Mouse (Mus musculus) c-Kit-positive CD71-positive TER-119-negative erythroid progenitor cells, embryonic 14.5 days (primary cell): ENCODE data around the gene Pam.
A peak's percentile ranks its signal among the peaks of the same experiment; 100 is the strongest.

ENCODE experiments used
- DNase-seq: peaks from one replicate; pipeline ENCODE4 v3.0.0-alpha.2; 2013; ENCODE audit warnings: low read depth

The Pam gene

DNA sequence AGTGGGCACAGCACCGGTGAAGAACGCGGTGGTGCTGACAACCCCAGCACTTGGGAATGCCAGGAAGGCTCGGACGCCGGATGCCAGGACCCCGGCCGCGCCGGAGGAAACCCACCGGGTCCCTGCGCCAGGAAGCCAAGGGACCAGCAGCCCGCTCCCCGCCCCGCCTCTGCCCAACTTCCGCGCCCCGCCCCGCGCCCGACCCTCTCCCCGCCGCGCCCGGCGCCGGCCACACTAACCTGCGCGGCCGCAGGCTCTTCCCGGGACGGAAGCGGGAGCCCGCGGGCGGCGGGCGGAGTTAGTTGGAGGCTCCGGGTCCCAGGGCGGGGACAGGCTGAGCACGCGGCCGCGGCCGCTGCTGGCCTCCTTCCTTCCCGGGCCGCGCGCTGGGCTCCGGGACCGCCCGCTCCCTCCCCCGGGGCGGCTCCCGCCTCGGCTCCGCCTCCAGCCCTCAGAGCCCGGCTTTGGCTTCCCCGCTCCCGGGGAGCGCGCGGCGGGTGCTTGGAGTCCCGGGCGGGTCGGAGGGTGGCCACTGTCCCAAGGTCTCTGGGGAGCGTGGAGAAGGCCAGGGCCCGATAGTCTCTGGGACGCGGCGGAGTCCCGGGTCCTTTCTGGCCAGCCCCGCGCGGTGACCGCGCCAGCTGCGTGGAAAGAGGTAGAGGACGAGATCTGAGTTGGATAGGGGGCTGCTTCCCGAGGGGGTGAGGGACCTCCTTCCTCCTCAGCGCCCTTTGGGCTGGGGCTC, at the start of gene Pam:
Gene Pam (minus strand): TSS at position 401 of the 745 bp plus-strand sequence.
- DNase-seq, result peak; percentile 56

DNA sequence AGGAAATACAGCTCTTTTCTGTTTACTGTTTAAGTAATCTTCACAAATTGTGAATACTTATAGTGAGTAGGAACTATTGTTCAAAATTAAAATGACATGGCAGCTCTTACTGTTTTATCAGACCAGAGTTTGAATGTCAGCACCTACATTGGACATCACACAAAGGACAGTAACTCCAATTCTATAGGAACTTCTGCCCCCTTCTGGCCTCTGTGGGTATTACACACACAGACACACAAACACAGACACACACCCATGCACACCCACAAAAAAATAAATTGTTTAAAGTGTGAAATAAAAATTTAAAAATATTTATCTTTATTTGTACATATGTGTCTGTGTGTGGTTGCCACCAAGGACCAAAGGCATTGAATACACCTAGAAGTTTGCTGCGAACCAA, 49.4 kb upstream of the Pam start:
- DNase-seq, result peak; percentile 7

- no peak for DNase-seq
Observed at GRCm38 (mm10) chr1:98131244-98131643, 35.8 kb upstream of the Pam start.

GRCm38 (mm10) chr1:98129561-98130347, 34.3 kb upstream of the Pam start:
- DNase-seq, result no peak

DNA sequence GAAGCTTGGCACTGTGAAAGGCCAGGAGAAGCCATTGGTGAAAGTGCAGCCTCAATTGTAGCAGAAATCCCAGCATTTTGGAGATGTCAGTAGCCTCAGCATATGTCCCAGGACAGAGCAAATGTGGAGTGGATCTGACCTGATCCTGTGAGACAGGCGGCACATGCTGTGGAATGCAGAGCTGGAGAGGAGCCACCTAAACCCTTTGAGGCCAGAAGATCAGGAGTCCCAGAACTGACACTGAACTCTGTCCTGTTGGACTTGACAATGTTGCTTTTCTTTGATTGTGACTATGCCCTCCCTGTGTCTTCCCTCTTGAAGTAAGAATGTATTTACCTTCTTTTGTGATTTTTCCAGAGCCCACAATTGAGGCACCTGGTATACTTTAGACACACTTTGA, 33.7 kb upstream of the Pam start:
- no peak for DNase-seq

DNA sequence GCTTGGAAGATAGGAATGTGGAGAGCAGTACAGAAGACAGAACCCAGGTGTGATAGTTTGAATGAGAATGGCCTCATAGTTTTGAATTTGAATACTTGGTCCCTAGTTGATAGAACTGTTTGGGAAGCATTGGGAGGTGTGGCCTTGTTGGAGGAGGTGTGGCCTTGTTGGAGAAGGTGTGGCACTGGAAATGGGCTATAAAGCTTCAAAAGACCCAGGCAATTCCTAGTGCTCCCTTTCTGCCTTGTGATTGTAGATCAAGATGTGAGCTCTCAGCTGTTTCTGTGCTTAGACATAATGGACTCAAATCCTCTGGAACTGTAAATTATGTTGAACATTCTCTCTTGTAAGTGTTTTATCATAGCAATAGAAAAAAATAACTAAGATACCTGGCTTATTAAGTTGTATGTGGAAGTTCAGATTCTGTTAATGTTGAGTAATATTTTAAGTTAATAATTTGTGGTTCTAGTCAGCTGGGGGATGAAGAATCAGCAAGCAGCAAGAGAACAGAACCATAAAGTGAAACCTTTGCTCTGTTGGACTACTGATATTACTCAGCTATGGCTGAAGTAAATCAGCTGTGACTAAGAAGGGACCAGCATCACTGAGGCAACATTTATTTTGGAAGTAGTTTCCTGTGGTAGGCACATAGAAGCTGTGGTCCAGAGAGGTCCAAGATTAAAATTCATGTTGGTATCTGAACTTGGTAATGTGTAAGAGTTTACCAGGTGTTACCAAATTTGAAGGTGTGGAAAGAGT, 33.1 kb upstream of the Pam start:
- no peak for DNase-seq

DNA sequence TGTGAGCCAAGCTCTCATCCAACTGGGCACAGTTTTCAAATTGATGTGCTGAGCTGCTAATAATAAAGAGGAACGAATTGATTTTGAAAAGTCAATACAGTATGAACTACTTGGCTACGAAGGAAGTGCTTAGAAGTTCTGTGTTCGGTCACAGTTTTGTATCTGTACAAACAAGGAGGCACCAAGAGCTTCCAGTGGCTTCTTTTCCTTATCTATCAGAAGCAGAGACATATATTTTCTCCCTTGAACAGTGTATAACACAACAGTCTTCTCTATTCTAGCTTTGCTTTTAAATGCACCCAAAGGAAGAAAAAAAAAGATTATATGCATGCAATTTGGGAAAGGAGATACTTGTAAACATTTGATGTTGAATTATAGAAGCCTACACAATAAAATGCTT, 30.8 kb upstream of the Pam start:
- DNase-seq, result peak; percentile 16

- DNase-seq, result no peak
Observed at GRCm38 (mm10) chr1:98124727-98125126, 29.3 kb upstream of the Pam start.

- DNase-seq, result no peak
Observed at GRCm38 (mm10) chr1:98119595-98119994, 24.1 kb upstream of the Pam start.

DNA sequence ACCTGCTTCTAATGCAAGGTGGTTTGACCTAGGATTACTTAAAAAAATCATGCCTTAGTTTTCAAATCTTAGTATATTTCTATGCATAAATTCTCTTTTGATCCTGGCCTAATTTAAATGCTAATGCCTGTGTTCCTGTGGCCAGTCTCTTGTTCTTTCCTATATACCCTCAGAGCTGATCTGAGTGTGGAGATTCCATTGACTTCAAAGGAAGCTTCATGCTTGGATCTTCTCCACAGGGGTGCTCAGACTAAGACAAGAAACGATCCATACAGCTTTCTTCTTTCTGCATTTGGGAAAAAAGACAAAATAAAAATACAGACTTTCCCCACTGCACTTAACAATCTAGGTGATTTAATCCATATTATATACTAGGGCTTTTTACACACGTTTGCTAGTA, 12.2 kb upstream of the Pam start:
- DNase-seq, result no peak

- no peak for DNase-seq
Observed at GRCm38 (mm10) chr1:98099441-98099840, 4.0 kb upstream of the Pam start.

DNA sequence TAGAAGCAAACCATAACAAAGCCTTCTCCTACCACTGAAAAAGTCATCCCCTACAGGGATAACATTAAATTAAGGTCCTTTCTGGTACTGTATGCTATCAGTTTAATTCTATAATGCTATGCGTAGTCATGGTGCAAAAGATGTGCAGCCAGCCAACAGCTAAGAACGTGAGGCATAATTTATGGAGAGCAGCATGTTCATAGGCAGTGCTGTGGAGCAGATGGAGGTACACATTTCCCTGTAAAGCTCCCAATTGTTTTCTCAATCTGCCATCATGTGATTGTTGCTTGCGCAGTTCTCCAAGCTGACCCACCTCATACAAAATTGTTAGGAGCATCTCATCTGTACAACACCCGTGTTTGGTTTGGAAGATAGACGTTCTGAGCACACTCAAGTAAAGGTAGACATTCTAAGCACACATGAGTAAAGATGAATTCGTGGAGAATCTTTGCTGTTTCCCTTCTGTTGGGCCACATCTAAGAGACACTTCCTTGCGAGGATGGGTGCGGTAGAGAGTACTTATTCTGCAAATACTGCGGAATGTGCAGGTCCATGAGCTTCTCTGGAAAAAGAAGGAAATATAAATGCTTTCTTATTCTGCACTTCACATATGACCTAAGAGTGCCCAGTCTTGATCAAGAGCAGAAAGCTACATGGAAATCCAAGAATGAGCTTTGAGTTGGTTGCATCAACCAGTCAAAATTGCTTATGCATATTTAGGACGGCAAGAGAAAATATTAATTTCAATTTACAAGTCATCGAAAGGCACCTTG, 2.7 kb upstream of the Pam start:
- no peak for DNase-seq

- DNase-seq, result no peak
Observed at GRCm38 (mm10) chr1:98096396-98096935, 1.0 kb upstream of the Pam start.

GRCm38 (mm10) chr1:98095991-98096330, 515 bp upstream of the Pam start:
- no peak for DNase-seq

GRCm38 (mm10) chr1:98094811-98095245, 618 bp downstream of the Pam start:
- no peak for DNase-seq

DNA sequence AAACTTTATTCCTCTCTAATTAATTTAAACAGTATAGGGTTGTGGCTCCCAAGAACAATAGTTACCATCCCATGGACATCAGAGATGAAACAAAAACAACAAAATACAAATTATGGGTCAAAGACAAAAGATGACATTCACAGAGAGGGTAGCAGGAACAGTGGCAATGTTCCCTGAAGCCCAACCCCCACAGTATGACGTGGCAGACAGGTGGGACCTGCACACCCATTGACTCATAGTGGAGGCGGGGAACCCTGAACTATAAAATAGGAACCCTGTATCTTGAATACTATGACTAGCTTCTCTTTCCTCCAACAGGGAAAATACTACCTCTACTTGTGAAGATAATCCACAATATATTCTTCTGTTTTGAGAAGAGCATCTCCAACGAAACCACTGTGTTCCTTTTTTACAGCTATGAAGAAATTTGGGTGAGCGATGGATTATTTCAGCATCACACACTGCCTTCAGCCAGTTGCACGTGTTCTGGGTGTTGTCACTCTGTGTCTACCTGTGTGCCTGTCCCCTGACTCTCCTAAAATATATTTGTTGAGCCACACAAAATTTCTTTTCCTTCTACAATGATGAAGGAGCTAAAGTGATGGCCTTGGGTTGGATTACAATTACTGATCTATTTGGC, 6.0 kb downstream of the Pam start:
- no peak for DNase-seq

DNA sequence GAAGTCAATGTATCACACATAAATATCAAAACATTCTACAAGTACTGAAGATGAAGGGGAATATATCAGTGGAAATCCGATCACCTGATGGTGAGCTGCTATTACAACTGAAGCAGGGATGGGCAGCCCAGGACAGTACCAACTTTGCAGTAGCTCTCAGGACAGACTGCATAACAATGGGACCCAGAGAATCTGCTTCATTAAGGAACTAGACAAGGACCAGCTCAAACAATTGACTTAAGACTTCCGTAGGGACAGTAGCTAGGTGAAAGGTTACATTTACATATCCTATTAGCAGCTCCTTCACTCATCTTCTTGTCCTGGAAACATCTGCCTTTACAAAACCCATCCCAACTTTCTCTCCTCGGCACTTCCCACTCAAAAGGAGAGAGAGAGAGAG, 9.0 kb downstream of the Pam start:
- DNase-seq, result no peak

DNA sequence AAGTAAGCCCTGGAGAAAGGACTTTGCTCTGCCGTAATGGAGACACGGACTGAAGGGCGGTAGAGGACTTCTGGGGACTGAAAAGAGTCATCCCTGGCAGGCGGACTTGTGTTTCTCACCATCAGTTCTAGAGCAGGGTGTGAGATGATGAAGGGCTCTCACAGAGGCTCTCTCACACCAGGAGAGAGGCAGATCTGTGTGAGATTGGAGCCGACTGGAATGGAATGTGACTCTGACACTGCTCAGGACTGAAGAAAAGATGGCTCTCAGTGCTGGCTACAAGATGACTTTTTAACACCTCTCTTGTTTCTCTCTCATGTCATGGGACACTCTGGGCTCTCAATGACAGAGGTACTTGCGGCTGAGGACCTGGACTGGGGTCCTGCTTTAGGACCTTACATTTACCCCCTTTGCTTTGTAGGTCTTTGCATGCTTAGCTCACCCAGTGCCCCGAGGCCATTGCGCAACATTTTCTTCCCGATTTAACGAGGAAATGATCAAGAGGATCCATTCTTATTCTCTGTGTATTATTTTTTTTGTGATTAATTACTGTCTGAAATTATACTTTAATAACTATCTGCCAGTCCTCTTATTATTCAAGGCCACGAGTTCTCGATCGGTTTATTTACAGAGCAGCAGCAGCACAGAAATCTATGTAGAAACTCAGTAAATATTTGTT, 10.7 kb downstream of the Pam start:
- no peak for DNase-seq

DNA sequence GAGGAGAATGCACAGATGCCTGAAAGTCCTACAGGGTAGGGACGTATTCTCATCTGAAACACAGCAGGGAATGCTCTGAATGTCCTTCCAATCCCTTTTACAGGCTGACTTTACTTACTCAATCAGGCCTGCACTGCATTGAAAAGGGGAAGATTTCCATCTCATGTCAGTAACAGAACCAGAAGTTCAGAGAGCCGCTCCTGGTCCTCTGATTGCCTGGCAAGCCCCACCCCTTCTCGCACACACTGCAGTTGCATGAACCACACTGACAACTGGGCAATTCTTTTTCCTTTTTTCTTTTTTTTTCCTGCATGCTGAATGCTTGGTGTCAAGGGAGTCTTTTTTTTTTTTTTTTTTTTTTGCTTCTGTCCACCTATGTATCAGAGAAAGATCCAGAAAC, 11.9 kb downstream of the Pam start:
- DNase-seq, result no peak

DNA sequence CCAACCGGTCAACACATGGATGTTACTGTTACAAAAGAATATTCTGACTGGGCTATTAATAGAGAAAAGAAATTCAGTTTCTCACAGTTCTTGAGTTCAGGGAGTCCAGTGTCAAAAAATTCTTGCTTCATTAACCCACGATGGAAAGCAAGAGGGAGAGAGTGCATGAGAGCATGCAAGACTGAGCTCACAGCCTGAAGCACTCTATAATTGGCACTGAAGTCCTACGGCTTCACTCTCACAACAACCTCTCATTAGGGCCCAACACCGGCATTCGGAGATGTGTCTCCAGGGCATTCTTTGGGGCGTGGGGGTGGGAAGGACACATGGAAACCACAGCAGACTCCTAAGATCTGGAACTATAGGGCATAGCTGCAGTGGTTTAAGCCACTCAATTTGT, 12.5 kb downstream of the Pam start:
- DNase-seq, result no peak

DNA sequence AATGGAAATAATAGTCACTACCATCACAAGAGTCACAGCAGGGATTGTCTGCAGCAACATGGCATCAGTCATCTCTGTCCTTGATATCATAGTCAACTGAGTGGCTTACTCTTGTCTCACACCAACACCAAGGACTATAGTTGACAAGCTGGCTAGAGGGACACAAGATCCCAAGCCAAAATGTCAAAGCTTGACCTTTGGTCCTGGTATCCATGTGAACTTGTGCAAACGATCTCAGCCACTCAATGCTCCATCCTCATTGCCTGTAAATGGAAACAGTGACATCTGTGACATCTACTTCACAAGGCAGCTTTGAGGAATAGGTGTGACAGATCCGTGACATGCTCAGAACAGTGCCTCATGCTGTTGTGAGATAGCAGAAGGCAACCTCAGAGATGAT, 15.0 kb downstream of the Pam start:
- DNase-seq, result no peak
